Mouse (Mus musculus) forebrain, embryonic 16.5 days (tissue): ENCODE results near the gene Cfap20. TPM values are rescaled to one million over a fixed set of nuclear protein-coding genes. Genes with fewer than 3 reads are reported as not detected.

Experiments
- ATAC-seq: fragments of 200-750 bp; cut with Nextera tagmentation; 2 replicates; pipeline ENCODE4 v1.8.0; 2017; ENCODE audit warnings: mild to moderate bottlenecking, moderate library complexity
- H3K27ac ChIP-seq: fragments of 300-500 bp; sonication (generic); 2 replicates; pipeline ENCODE4 v1.5.1; 2014; ENCODE audit warnings: low read length, control low read depth
- H3K27me3 ChIP-seq: fragments of 300-500 bp; sonication (generic); replicated peaks from 2 replicates; pipeline ENCODE4 v1.6.1; 2014; ENCODE audit warnings: low read length; ENCODE audit not compliant: control insufficient read depth, insufficient read depth
- H3K36me3 ChIP-seq: fragments of 300-500 bp; sonication (generic); 2 replicates; pipeline ENCODE4 v1.6.1; 2014; ENCODE audit not compliant: control insufficient read depth, insufficient read depth
- H3K4me1 ChIP-seq: fragments of 300-500 bp; sonication (generic); replicated peaks from 2 replicates; pipeline ENCODE4 v1.6.1; 2014; ENCODE audit warnings: low read length; ENCODE audit not compliant: control insufficient read depth, insufficient read depth
- H3K4me2 ChIP-seq: fragments of 300-500 bp; sonication (generic); 2 replicates; pipeline ENCODE4 v1.6.1; 2014; ENCODE audit warnings: mild to moderate bottlenecking, low read length, control low read depth
- H3K4me3 ChIP-seq: fragments of 300-500 bp; sonication (generic); replicated peaks from 2 replicates; pipeline ENCODE4 v1.5.1; 2014; ENCODE audit warnings: mild to moderate bottlenecking, low read length, control low read depth
- H3K9ac ChIP-seq: fragments of 300-500 bp; sonication (generic); replicated peaks from 2 replicates; pipeline ENCODE4 v1.6.1; 2014; ENCODE audit warnings: low read depth, low read length, control low read depth
- H3K9me3 ChIP-seq: fragments of 300-500 bp; sonication (generic); 2 replicates; pipeline ENCODE4 v1.6.1; 2016; ENCODE audit warnings: low read length; ENCODE audit not compliant: control insufficient read depth
- WGBS: fragments of 180-500 bp; shearing (Covaris S2); extraction: QIAGEN DNeasy Blood & Tissue Kit; methylation state at CpG from one replicate; pipeline ENCODE4 v1.1.7; 2014; 5-methylcytosine and 5-hydroxymethylcytosine counted together
- polyA plus RNA-seq: library from polyadenylated mRNA; unstranded; fragments of >200 nt; fragmentation: Nextera tagmentation; extraction: Ambion mirVana; gene quantifications from 2 replicates; pipeline ENCODE4 v1.2.1, GENCODE M21; 2015

Gene Cfap20
- 139 and 141 TPM in 2 replicates for polyA plus RNA-seq

DNA sequence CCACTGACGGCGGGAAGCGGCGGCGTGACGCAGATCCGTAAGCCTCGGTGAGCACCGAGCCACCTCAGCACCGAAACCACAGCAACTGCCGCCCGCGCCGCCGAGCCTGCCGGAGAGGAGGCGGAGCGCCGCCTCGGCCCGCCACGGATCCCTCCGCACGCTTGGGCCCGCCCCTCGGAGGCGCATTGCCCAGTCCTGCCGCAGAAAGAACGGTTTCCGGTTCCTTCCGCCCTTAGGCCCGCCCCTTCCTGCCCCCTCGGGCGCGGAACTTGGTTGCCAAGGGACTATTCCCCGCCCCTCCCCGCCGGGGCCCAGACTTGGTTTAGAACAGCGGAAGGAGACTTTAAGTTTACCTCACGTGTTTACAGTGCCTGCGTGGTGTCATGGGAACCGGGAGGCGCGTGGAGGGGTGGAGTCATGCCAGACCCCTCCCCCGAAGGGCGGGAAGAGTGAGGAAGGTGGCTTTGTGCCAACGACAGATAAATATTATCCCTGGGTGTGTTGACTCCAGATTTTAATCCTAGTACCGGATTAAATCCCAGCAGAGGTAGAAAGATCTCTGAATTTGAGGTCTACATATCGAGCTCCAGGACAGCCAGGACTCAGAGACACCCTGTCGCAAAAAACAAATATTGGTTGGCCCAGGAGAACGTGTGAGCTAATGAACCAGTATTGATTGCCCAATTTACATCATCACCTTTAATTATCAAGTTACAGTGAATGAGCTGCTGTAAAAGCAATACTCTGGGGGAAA, at the start of gene Cfap20:
Gene Cfap20, minus strand, starts transcription at position 184 of the 754 bp plus-strand sequence.
- H3K4me2 ChIP-seq, result peak within 1 kb of the TSS; percentile 80
- H3K27me3 ChIP-seq, result no peaks in the 10 kb centered on the region
- H3K9me3 ChIP-seq, result no peaks in the 10 kb centered on the region
- ATAC-seq, result peak; percentile 96
- no peaks in the 10 kb centered on the region for H3K36me3 ChIP-seq
- H3K4me3 ChIP-seq, result peak within 1 kb of the TSS; percentile 63
- WGBS, result under 1% methylated on average over 50 of the region's 51 CpGs
- peak within 1 kb of the TSS; percentile 69 for H3K9ac ChIP-seq
- H3K27ac ChIP-seq, result peak within 1 kb of the TSS; percentile 83
- H3K4me1 ChIP-seq, result peaks cover 33% of the 10 kb centered on the region

DNA sequence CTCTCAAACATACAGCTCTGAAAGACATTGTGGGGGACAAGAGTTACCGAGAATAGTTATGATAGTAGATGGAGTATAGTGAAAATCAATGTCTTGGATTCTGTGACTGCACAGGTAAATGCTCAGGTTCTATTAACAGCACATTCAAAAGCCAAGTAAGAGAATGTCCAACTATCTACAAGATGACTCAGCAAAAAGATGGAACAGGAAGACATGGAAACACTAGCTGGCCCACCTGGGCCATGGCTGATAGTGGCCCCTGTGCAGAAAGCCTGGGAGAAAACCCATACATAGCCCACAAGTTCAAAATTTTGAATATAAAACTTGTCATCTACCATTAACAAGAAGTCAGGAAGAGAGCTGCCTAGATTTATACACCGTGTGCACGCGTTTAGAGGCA, 35.3 kb upstream of the Cfap20 start:
- Histone ChIP-seq H3K4me1 (no peaks in the 10 kb centered on the region), H3K4me3 (no peak overlapping the region), H3K9ac (no peak overlapping the region), H3K27ac (no peak overlapping the region), H3K36me3 (peaks cover 23% of the 10 kb centered on the region), H3K9me3 (no peaks in the 10 kb centered on the region), H3K4me2 (no peak overlapping the region), H3K27me3 (no peaks in the 10 kb centered on the region)
- no peak for ATAC-seq
- 99% methylated on average over 4 of the region's 4 CpGs for WGBS

DNA sequence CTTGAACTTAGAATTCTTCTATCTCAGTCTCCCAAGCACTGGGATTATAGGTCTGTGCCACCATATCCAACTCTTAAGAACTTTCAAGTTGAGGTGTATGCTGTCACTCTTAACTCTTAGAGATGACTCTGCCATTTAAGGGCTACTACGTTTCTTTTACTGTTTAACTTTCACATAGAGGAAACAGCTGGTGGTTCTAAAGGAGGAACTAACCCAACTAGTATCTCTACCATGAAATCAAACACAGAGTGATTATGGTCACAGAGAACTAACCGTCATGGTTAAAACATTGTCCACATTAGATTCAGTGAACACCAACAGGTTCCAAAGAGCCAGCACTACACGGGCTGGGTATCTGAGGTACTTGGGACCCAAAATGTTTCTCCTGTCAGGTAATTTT, 34.3 kb upstream of the Cfap20 start:
- H3K4me3 ChIP-seq, result no peak overlapping the region
- H3K9ac ChIP-seq, result no peak overlapping the region
- H3K4me2 ChIP-seq, result no peak overlapping the region
- H3K27ac ChIP-seq, result no peak overlapping the region
- ATAC-seq, result no peak
- H3K36me3 ChIP-seq, result peaks cover 21% of the 10 kb centered on the region
- no peaks in the 10 kb centered on the region for H3K4me1 ChIP-seq
- 94% methylated on average over 3 of the region's 3 CpGs for WGBS
- H3K27me3 ChIP-seq, result no peaks in the 10 kb centered on the region
- no peaks in the 10 kb centered on the region for H3K9me3 ChIP-seq

DNA sequence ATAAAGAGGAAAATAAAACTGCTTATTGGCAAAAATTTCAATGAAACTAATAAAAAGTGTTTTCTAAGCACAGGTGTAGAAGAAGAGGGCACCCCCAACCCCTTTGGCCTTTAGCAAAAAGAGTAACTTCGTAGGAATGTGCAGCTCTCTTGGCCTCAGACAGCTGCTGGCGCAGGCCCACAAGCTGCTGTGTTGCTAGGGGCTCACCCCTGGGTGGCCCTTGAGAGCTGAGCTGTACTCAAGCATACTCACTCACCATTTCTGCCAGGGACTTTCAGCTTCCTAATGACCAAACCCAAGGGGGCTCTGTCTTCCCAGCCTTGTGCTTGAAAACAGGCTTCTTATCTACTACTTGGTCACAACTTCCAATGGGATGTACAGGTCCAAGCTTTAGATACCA, 31.9 kb upstream of the Cfap20 start:
- Histone ChIP-seq H3K9ac (no peak overlapping the region), H3K4me3 (no peak overlapping the region), H3K4me1 (no peaks in the 10 kb centered on the region), H3K27me3 (no peaks in the 10 kb centered on the region), H3K36me3 (peaks cover 7% of the 10 kb centered on the region), H3K27ac (no peak overlapping the region), H3K9me3 (no peaks in the 10 kb centered on the region), H3K4me2 (no peak overlapping the region)
- 73% methylated on average over 2 of the region's 2 CpGs for WGBS
- no peak for ATAC-seq

DNA sequence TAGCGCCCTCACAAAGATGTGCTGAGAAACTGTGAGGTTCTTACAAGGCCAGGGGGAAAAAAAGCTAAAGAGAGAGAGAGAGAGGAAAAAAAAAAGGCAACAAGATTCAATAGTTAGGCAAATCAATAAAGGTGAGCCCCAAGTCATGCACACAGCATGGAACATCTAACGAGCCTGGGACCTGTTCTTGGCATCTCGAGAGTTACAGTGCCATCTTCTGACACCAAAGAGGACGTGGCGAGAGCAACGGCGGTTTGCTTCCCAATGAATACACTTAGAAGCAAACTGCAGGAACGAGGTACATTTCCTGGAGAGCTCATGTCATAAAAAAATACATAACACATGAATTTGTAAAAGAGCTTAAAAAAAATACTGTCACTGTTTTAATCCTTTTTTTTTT, 17.8 kb upstream of the Cfap20 start:
- 41% methylated on average over 8 of the region's 8 CpGs for WGBS

DNA sequence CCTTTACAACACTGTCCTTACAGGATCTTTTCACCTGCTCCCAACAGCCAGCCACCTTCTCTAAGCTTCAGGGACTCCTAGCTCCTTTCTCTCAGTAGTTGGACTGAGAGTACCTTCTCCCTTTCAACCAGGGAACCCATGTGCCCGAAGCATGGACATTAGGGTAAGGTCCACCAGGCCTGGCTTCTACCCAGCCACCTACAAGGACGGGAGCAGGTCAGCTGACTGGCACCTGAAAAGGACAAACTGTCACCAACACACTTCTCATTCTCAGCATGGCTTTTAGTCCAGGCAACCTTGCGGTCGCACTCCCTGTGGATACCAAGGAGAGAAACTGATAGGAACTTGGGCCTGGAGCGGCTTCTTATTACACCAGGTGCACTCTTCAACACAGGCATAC, 15.6 kb upstream of the Cfap20 start:
- H3K27me3 ChIP-seq, result no peaks in the 10 kb centered on the region
- H3K9ac ChIP-seq, result no peak overlapping the region
- H3K9me3 ChIP-seq, result no peaks in the 10 kb centered on the region
- no peak overlapping the region for H3K4me3 ChIP-seq
- H3K27ac ChIP-seq, result no peak overlapping the region
- no peak for ATAC-seq
- H3K4me2 ChIP-seq, result no peak overlapping the region
- no peaks in the 10 kb centered on the region for H3K4me1 ChIP-seq
- peaks cover 27% of the 10 kb centered on the region for H3K36me3 ChIP-seq
- WGBS, result 99% methylated on average over 5 of the region's 5 CpGs

More for the DNA sequence above, 17.8 kb upstream of the Cfap20 start:
- Histone ChIP-seq H3K4me3 (no peak overlapping the region), H3K27ac (no peak overlapping the region), H3K9ac (no peak overlapping the region), H3K4me2 (no peak overlapping the region), H3K4me1 (no peaks in the 10 kb centered on the region), H3K36me3 (peaks cover 43% of the 10 kb centered on the region), H3K9me3 (no peaks in the 10 kb centered on the region), H3K27me3 (no peaks in the 10 kb centered on the region)
- no peak for ATAC-seq

DNA sequence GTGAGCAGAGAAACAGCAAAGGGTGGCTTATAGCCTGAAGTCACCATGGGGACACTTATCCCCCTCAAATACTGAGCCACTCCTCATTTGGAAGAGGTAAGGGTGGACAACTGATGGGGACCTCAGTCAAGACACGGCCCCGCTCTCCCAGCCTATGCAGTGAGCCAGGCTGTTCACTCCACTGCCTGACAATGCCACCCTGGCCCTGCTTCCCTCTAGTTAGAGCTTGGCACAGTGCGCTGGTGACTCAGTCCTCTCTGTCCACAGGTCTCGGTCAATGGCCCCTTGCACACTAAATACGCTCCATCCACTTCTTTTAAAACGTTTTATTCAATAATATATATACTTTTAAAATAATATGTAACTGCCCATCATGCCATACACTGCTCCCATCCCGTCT, 13.0 kb upstream of the Cfap20 start:
- H3K36me3 ChIP-seq, result peaks cover 14% of the 10 kb centered on the region
- WGBS, result 91% methylated on average over 7 of the region's 7 CpGs
- H3K27me3 ChIP-seq, result no peaks in the 10 kb centered on the region
- no peak overlapping the region for H3K9ac ChIP-seq
- no peaks in the 10 kb centered on the region for H3K9me3 ChIP-seq
- no peak overlapping the region for H3K4me3 ChIP-seq
- ATAC-seq, result no peak
- H3K4me1 ChIP-seq, result no peaks in the 10 kb centered on the region
- no peak overlapping the region for H3K4me2 ChIP-seq
- H3K27ac ChIP-seq, result no peak overlapping the region

DNA sequence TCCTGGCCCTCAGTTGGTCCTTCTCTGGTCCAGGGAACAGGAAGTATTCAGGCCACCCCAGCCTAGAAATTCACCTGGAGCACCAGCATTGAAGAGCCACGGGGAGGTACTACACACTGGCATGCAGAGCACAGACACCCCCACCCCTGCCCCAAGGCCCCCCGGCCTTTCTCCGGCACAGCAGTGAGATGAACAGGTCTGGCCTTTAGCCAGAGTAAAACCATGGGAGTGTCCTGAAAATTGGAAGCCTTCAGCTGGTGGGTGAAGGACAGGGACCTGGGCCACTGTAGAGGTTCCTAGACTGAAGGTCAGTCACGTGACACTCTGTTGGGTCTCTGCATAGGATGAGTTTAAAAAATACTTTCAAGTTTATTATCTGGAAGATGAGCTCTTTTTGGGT, 10.4 kb upstream of the Cfap20 start:
- H3K4me3 ChIP-seq, result no peak overlapping the region
- WGBS, result 82% methylated on average over 4 of the region's 4 CpGs
- H3K9ac ChIP-seq, result no peak overlapping the region
- H3K36me3 ChIP-seq, result peaks cover 2% of the 10 kb centered on the region
- H3K27me3 ChIP-seq, result no peaks in the 10 kb centered on the region
- no peaks in the 10 kb centered on the region for H3K9me3 ChIP-seq
- no peak overlapping the region for H3K4me2 ChIP-seq
- no peaks in the 10 kb centered on the region for H3K4me1 ChIP-seq
- no peak overlapping the region for H3K27ac ChIP-seq
- no peak for ATAC-seq

DNA sequence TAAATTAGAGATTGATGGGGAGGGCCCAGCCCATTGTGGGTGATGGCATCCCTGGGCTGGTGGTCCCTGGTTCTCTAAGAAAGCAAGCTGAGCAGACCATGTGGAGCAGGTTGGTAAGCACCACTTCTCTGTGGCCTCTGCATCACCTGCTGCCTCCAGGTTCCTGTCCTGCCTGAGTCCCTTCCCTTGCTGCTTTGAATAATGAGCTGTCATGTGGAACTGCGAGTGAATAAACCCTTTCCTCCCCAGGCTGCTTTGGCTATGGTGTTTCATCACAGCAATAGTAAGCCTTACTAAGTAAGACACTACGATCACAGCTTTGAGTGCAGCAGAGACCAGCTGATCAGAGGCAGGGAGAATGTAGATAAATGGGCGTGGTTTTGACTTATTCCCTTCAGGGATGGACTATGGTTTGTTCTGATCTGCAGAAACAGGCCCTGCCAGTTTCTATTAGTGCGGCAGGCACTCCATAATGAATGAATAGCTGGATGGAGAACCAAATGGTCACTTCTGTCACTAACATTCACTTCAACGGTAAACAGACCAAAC, 6.9 kb upstream of the Cfap20 start:
- Histone ChIP-seq H3K27ac (no peak overlapping the region), H3K4me3 (no peak overlapping the region), H3K36me3 (no peaks in the 10 kb centered on the region), H3K4me2 (no peak overlapping the region), H3K9me3 (no peaks in the 10 kb centered on the region), H3K4me1 (no peaks in the 10 kb centered on the region), H3K9ac (no peak overlapping the region), H3K27me3 (no peaks in the 10 kb centered on the region)
- 68% methylated on average over 5 of the region's 5 CpGs for WGBS
- ATAC-seq, result no peak
